Mouse (Mus musculus) liver, adult 2 months (tissue): ENCODE measurements at regions not wholly inside any gene's neighbourhood (a gene's known extent, or its start where the extent isn't known, plus 50 kb on each side); places are given as distances from the start of the nearest gene placed in this dataset.

Experiments
- CTCF ChIP-seq: fragments of 200-500 bp; IDR thresholded peaks from 2 replicates; pipeline ENCODE4 v1.5.1; 2011; ENCODE audit warnings: low read depth, low read length, control low read depth
- POLR2A ChIP-seq: fragments of 200-500 bp; IDR thresholded peaks from 2 replicates; pipeline ENCODE4 v1.6.1; 2011; ENCODE audit warnings: low read length, control low read depth; ENCODE audit not compliant: insufficient read depth; ENCODE audit errors: extremely low read depth

DNA sequence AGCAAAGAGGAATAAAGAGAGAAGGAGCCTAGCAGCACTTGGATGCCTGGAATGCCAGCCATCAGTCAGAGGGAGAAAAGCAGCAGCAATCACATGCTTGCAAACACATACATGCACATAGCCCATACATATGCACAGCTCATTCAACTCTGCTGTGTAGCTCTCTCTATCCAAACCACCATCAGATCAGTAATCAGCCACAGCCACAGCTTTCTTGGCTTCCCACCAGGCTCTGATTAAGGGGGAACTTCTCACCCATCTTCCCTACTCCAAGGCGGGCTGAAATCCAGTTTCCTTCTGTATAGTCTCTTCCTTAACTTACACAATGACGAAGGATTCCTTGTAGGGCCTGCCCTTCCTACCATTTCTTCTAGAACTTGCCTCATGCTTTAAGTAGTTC is 229.8 kb upstream of the Ncam1 start:
- TF ChIP-seq CTCF (no peak), POLR2A (no peak)
